Mouse (Mus musculus) G1E (cell line): Measurements from ENCODE around the gene Chic1.

Source experiments
- CTCF ChIP-seq: IDR thresholded peaks from 2 replicates; pipeline ENCODE4 v1.5.1; 2012; ENCODE audit warnings: low read depth, low read length, inconsistent platforms, mixed read lengths
- GATA1 ChIP-seq: IDR thresholded peaks from 2 replicates; pipeline ENCODE4 v1.6.1; 2012; ENCODE audit warnings: borderline replicate concordance, low read length, inconsistent platforms, mixed read lengths
- POLR2AphosphoS5 ChIP-seq: IDR thresholded peaks from 2 replicates; pipeline ENCODE4 v1.6.1; 2012; ENCODE audit warnings: low read depth, low read length, inconsistent platforms; ENCODE audit not compliant: insufficient replicate concordance
- TAL1 ChIP-seq: conservative IDR thresholded peaks from 2 replicates; pipeline ENCODE4 v1.6.1; 2012; ENCODE audit warnings: low read depth, low read length, inconsistent platforms, mixed read lengths

GRCm38 (mm10) chrX:103440803-103441202 is 84.5 kb downstream of the Chic1 start:
- TF ChIP-seq CTCF, result no peak
- TF ChIP-seq GATA1, result no peak
- TF ChIP-seq TAL1, result no peak
- no peak for TF ChIP-seq POLR2AphosphoS5
